Mouse (Mus musculus) brain, embryonic 14.5 days (tissue): ENCODE data around the gene Arl4d.

Source experiments
- CTCF ChIP-seq: fragments of 200-500 bp; IDR thresholded peaks from 2 replicates; pipeline ENCODE4 v1.5.1; 2012; ENCODE audit warnings: inconsistent platforms, mild to moderate bottlenecking, moderate library complexity, borderline replicate concordance; ENCODE audit not compliant: insufficient read depth, insufficient read length; ENCODE audit errors: extremely low read depth
- POLR2A ChIP-seq: fragments of 200-500 bp; IDR thresholded peaks from 2 replicates; pipeline ENCODE4 v1.6.1; 2012; ENCODE audit warnings: mild to moderate bottlenecking, inconsistent platforms, borderline replicate concordance; ENCODE audit not compliant: poor library complexity, insufficient read depth, insufficient read length, severe bottlenecking; ENCODE audit errors: extremely low read depth

DNA sequence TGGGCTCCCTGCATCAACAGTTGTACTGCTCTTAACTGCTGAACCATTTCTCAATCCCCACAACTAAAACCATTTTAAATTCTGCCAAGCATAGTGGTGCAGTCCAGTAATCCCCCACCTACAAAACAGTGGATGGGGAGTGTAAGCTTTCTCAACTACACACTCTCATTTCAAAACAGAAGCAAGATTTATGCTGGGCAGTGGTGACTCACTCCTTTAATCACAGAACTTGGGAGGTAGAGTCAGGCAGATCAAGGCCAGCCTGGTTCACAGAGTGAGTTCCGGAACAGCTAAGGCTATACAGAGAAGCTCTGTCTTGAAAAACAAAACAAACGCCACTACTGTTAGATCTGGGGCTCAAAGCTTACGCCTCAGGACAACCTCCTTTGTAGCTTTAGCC is 46.7 kb upstream of the Arl4d start:
- no peak for TF ChIP-seq CTCF
- no peak for TF ChIP-seq POLR2A
